Mouse (Mus musculus) ovary, adult 18-20 months (tissue): ENCODE data around the gene Gsta1.
"Not testable (repeated sequence)": the region's sequence is repeated elsewhere in the genome, so short reads cannot be mapped to it uniquely, and the experiment has no call there.

Experiments
- DNase-seq: peaks from one replicate; pipeline ENCODE4 v3.0.0; 2022; ENCODE audit warnings: low spot score, mixed read lengths

Gene Gsta1

GRCm38 (mm10) chr9:78233121-78233695, 2.8 kb downstream of the Gsta1 start:
- DNase-seq: not testable (repeated sequence)

- not testable (repeated sequence) for DNase-seq
Observed at GRCm38 (mm10) chr9:78255683-78256470, 25.4 kb downstream of the Gsta1 start.

GRCm38 (mm10) chr9:78256914-78257313, 26.5 kb downstream of the Gsta1 start, which contains the start of gene Gm3776:
Gene Gm3776, plus strand, starts transcription at chr9:78257129.
- DNase-seq: not testable (repeated sequence)

GRCm38 (mm10) chr9:78259688-78260087, 29.2 kb downstream of the Gsta1 start:
- not testable (repeated sequence) for DNase-seq

GRCm38 (mm10) chr9:78270945-78271344, 40.5 kb downstream of the Gsta1 start:
- not testable (repeated sequence) for DNase-seq

- DNase-seq: not testable (repeated sequence)
Observed at GRCm38 (mm10) chr9:78282002-78282711, 51.7 kb downstream of the Gsta1 start.

- DNase-seq: not testable (repeated sequence)
Observed at GRCm38 (mm10) chr9:78289063-78289462, 58.6 kb downstream of the Gsta1 start.

- DNase-seq: not testable (repeated sequence)
Observed at GRCm38 (mm10) chr9:78289723-78290122, 59.3 kb downstream of the Gsta1 start, which contains the start of gene Gm10639. Gene Gm10639, plus strand, starts transcription at chr9:78289923.
